Mouse (Mus musculus): ENCODE results near the gene Atp5mpl.
"Not testable (repeated sequence)": the region's sequence is repeated elsewhere in the genome, so short reads cannot be mapped to it uniquely, and the experiment has no call there.

Gene Atp5mpl

GRCm38 (mm10) chr12:111950486-111950885 lies 16.3 kb downstream of the Atp5mpl start:
- DNase-seq (ENCODE audit: inconsistent ontology term) = no peak

GRCm38 (mm10) chr12:111946716-111947115 lies 20.1 kb downstream of the Atp5mpl start:
- DNase-seq (ENCODE audit: inconsistent ontology term) = peak; percentile 49

GRCm38 (mm10) chr12:111945765-111946655 lies 20.8 kb downstream of the Atp5mpl start:
- DNase-seq (ENCODE audit: inconsistent ontology term) = peak; percentile 76

- no peak for DNase-seq (ENCODE audit: inconsistent ontology term)
These were observed 21.7 kb downstream of the Atp5mpl start for GRCm38 (mm10) chr12:111945115-111945514.

GRCm38 (mm10) chr12:111944065-111944987 lies 22.5 kb downstream of the Atp5mpl start:
- DNase-seq (ENCODE audit: inconsistent ontology term) = not testable (repeated sequence)

GRCm38 (mm10) chr12:111943421-111944064 lies 23.2 kb downstream of the Atp5mpl start:
- DNase-seq (ENCODE audit: inconsistent ontology term) = no peak

- no peak for DNase-seq (ENCODE audit: inconsistent ontology term)
These were observed 28.1 kb downstream of the Atp5mpl start for GRCm38 (mm10) chr12:111938623-111939177.

- DNase-seq (ENCODE audit: inconsistent ontology term) = peak; percentile 42
These were observed 29.8 kb downstream of the Atp5mpl start for GRCm38 (mm10) chr12:111936706-111937550.

- DNase-seq (ENCODE audit: inconsistent ontology term) = no peak
These were observed 32.8 kb downstream of the Atp5mpl start for GRCm38 (mm10) chr12:111933971-111934370.

- no peak for DNase-seq (ENCODE audit: inconsistent ontology term)
These were observed 33.6 kb downstream of the Atp5mpl start for GRCm38 (mm10) chr12:111933032-111933704.

- no peak for DNase-seq (ENCODE audit: inconsistent ontology term)
These were observed 34.3 kb downstream of the Atp5mpl start for GRCm38 (mm10) chr12:111932513-111932912.

GRCm38 (mm10) chr12:111931411-111932025 lies 35.3 kb downstream of the Atp5mpl start:
- no peak for DNase-seq (ENCODE audit: inconsistent ontology term)

GRCm38 (mm10) chr12:111928411-111928966 lies 38.3 kb downstream of the Atp5mpl start:
- DNase-seq (ENCODE audit: inconsistent ontology term) = no peak

GRCm38 (mm10) chr12:111927338-111927737 lies 39.4 kb downstream of the Atp5mpl start:
- no peak for DNase-seq (ENCODE audit: inconsistent ontology term)

GRCm38 (mm10) chr12:111923117-111923516 lies 43.7 kb downstream of the Atp5mpl start:
- DNase-seq (ENCODE audit: inconsistent ontology term) = no peak

GRCm38 (mm10) chr12:111920046-111920445 lies 46.7 kb downstream of the Atp5mpl start:
- DNase-seq (ENCODE audit: inconsistent ontology term) = no peak

- peak; percentile 11 for DNase-seq (ENCODE audit: inconsistent ontology term)
These were observed 50.1 kb downstream of the Atp5mpl start for GRCm38 (mm10) chr12:111916514-111917217.

- no peak for DNase-seq (ENCODE audit: inconsistent ontology term)
These were observed 51.0 kb downstream of the Atp5mpl start for GRCm38 (mm10) chr12:111915781-111916180.

GRCm38 (mm10) chr12:111914031-111914430 lies 52.7 kb downstream of the Atp5mpl start:
- DNase-seq (ENCODE audit: inconsistent ontology term) = no peak
